Mouse (Mus musculus): ENCODE results near the gene Ap1g2.

Gene Ap1g2

GRCm38 (mm10) chr14:55059931-55060330, 46.5 kb downstream of the Ap1g2 start:
- DNase-seq (ENCODE audit: low read depth, low spot score), result no peak

DNA sequence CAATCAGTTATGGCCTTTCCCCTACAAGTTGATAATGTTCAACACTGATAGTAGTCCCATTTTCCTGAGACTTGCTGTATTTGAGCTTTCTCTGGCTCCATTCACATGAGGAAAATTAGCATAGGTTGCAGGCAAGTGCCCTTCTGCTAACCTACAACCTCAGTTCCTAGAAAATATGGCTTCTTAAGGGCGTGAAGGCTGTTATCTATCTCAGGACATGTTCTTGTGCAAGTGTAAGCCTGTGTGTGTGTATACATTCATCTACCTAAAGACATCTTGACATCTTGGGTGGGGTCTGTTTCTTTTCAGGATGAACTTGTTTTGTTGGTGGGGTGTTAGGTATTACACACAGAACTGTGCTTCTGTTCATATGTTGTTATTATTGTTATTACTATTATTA, 47.4 kb downstream of the Ap1g2 start:
- no peak for DNase-seq (ENCODE audit: low read depth, low spot score)

GRCm38 (mm10) chr14:55055167-55055834, 51.1 kb downstream of the Ap1g2 start:
- DNase-seq (ENCODE audit: low read depth, low spot score), result no peak

- no peak for DNase-seq (ENCODE audit: low read depth, low spot score)
Observed at GRCm38 (mm10) chr14:55054191-55054749, 52.1 kb downstream of the Ap1g2 start.

GRCm38 (mm10) chr14:55053708-55054190, 52.6 kb downstream of the Ap1g2 start:
- no peak for DNase-seq (ENCODE audit: low read depth, low spot score)

DNA sequence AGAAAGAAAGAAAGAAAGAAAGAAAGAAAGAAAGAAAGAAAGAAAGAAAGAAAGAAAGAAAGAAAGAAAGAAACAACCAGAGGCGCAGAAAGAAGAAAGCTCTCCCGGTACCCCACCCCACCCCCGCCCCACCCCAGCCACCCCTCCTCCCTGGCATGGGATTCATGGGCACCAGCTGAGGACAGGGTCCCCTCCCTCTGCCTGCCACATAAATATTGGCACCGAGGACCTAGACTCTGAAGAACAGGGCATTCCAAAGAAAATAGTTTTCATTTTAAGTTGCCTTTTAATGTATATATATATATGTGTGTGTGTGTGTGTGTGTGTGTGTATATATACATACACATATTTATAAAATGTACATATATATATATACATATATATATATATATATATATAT, 53.3 kb downstream of the Ap1g2 start:
- no peak for DNase-seq (ENCODE audit: low read depth, low spot score)

DNA sequence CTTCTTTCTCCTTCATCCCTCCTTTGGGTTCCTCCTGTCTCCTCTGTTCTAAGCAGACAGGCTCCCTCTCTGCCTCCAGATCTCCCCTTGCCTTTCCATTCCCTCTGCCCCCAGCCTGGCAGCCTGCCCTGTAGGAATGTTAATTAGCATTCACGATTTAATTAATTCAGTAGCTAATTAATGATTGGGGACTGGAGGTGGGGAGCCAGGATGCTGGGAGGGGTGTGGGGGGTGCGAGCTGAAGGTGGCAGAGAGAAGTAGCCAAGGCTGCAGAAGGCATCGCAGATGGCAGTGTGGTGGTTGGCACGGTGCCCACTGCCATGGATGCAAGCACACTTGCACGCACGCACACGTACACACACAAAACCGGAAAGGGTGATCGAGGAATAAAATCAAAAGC, 53.9 kb downstream of the Ap1g2 start:
- DNase-seq (ENCODE audit: low read depth, low spot score), result no peak
